Mouse (Mus musculus) layer of hippocampus, postnatal 10 days (tissue): Measurements from ENCODE around the gene Ddx25. TPM values are rescaled to one million over a fixed set of nuclear protein-coding genes. Genes with fewer than 3 reads are reported as not detected.

ENCODE experiments used
- DNase-seq, 2 experiments: peaks; one replicate each; pipeline ENCODE4 v3.0.0; 2021; ENCODE audit warnings: low spot score in 2 of 2
- total RNA-seq, 2 experiments: library from RNA; stranded (reverse); gene quantifications; 2 replicates each; pipeline ENCODE4 v1.2.3; 2021

The Ddx25 gene
- total RNA-seq, 2 experiments from 2014 or later, result 15.2 to 16.1 TPM

GRCm38 (mm10) chr9:35541941-35542340 lies 16.4 kb downstream of the Ddx25 start:
- DNase-seq, result no peak

GRCm38 (mm10) chr9:35541488-35541887 lies 16.8 kb downstream of the Ddx25 start:
- DNase-seq, result peak; percentile 88

GRCm38 (mm10) chr9:35541024-35541423 lies 17.3 kb downstream of the Ddx25 start:
- no peak for DNase-seq

- DNase-seq, result no peak
Measured at GRCm38 (mm10) chr9:35539001-35539750, 19.2 kb downstream of the Ddx25 start.

GRCm38 (mm10) chr9:35535876-35536275 lies 22.5 kb downstream of the Ddx25 start:
- no peak for DNase-seq

GRCm38 (mm10) chr9:35535110-35535509 lies 23.2 kb downstream of the Ddx25 start:
- peak; percentile 59 to 70 for DNase-seq

GRCm38 (mm10) chr9:35533266-35533665 lies 25.1 kb downstream of the Ddx25 start:
- DNase-seq, result no peak

- DNase-seq, result no peak
Measured at GRCm38 (mm10) chr9:35529796-35530195, 28.5 kb downstream of the Ddx25 start.

- no peak for DNase-seq
Measured at GRCm38 (mm10) chr9:35529141-35529540, 29.2 kb downstream of the Ddx25 start.

- peak; percentile 78 to 82 for DNase-seq
Measured at GRCm38 (mm10) chr9:35523941-35524411, 34.4 kb downstream of the Ddx25 start.

GRCm38 (mm10) chr9:35523541-35523940 lies 34.8 kb downstream of the Ddx25 start:
- DNase-seq, result peak in 1 of 2 experiments; percentile 49

GRCm38 (mm10) chr9:35522821-35523515 lies 35.4 kb downstream of the Ddx25 start:
- DNase-seq, result no peak

GRCm38 (mm10) chr9:35522241-35522640 lies 36.1 kb downstream of the Ddx25 start:
- DNase-seq, result no peak

GRCm38 (mm10) chr9:35520631-35521348 lies 37.5 kb downstream of the Ddx25 start:
- DNase-seq, result no peak

- DNase-seq, result no peak
Measured at GRCm38 (mm10) chr9:35518169-35518568, 40.2 kb downstream of the Ddx25 start, which contains the start of gene Gm1113. Gene Gm1113 (minus strand): TSS chr9:35518269.

- no peak for DNase-seq
Measured at GRCm38 (mm10) chr9:35516711-35517110, 41.6 kb downstream of the Ddx25 start.

- no peak for DNase-seq
Measured at GRCm38 (mm10) chr9:35516182-35516581, 42.1 kb downstream of the Ddx25 start.

GRCm38 (mm10) chr9:35513900-35514299 lies 44.4 kb downstream of the Ddx25 start:
- no peak for DNase-seq

- DNase-seq, result peak; percentile 70 to 71
Measured at GRCm38 (mm10) chr9:35508234-35508633, 50.1 kb downstream of the Ddx25 start.

GRCm38 (mm10) chr9:35502361-35503000 lies 55.8 kb downstream of the Ddx25 start:
- no peak for DNase-seq

- DNase-seq, result no peak
Measured at GRCm38 (mm10) chr9:35499946-35500345, 58.4 kb downstream of the Ddx25 start.
